Mouse (Mus musculus) lung, adult 2 months (tissue): Measurements from ENCODE around the gene Serpina3b. TPM values are rescaled to one million over a fixed set of nuclear protein-coding genes. Genes with fewer than 3 reads are reported as not detected.
"Not testable (repeated sequence)": the region's sequence is repeated elsewhere in the genome, so short reads cannot be mapped to it uniquely, and the experiment has no call there.

Experiments
- DNase-seq: peaks from one replicate; pipeline ENCODE4 v3.0.0; 2022
- H3K4me1 ChIP-seq: fragments of 200-500 bp; 2 replicates; pipeline ENCODE4 v1.6.1; 2011; ENCODE audit warnings: low read length; ENCODE audit not compliant: control insufficient read depth, insufficient read depth
- H3K4me3 ChIP-seq: fragments of 200-500 bp; replicated peaks from 2 replicates; pipeline ENCODE3; 2011; ENCODE audit warnings: low read depth, mild to moderate bottlenecking, control low read depth, low read length; ENCODE audit errors: extremely low read depth
- CTCF ChIP-seq: fragments of 200-500 bp; IDR thresholded peaks from 2 replicates; pipeline ENCODE4 v1.5.1; 2011; ENCODE audit warnings: mild to moderate bottlenecking, low read length, control low read depth; ENCODE audit not compliant: insufficient read depth
- POLR2A ChIP-seq: fragments of 200-500 bp; IDR thresholded peaks from 2 replicates; pipeline ENCODE4 v1.6.1; 2011; ENCODE audit warnings: low read depth, mild to moderate bottlenecking, control low read depth, low read length, borderline replicate concordance; ENCODE audit errors: extremely low read depth
- WGBS: fragments of 180-500 bp; shearing (Covaris S2); methylation state at CpG from one replicate; pipeline ENCODE4 v1.1.7; 2018; 5-methylcytosine and 5-hydroxymethylcytosine counted together
- polyA plus RNA-seq: library from polyadenylated mRNA; depleted of rRNA; stranded (reverse); fragments of >200 nt; gene quantifications from 2 replicates; pipeline ENCODE4 v1.2.3, GENCODE M21; 2012; rRNA removed

Gene Serpina3b
- polyA plus RNA-seq: 0.15 TPM in 1 of 2 replicates, not detected in the other

DNA sequence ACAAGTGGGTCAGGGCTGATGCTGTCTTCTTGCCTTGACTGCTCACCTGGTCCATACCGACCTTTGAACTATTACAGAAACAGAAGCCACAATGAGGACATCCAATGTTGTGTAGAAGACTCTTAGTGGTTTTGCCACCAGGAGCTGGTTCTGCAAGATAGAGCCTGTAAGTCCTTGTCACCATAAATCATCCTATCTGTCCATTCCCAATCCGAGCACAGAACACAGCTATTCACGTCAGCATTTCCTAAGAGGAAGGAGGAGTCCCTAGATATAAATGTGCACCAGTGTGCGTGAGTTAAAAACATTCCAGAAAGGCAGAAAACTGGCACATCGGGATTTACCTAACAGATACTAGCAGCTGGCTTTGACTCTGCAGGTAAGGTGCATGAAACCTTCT lies at the start of gene Serpina3b:
TSS of gene Serpina3b (plus strand) at position 301 of the 400 bp plus-strand sequence.
- H3K4me3 ChIP-seq: no peak within 1 kb of the TSS
- 67% methylated on average over 5 of the region's 5 CpGs for WGBS
- TF ChIP-seq CTCF (no peak), POLR2A (no peak)
- no peak for DNase-seq
- no peaks in the 10 kb centered on the region for H3K4me1 ChIP-seq

- H3K4me3 ChIP-seq: no peak overlapping the region
- DNase-seq: no peak
- WGBS: 52% methylated on average over 2 of the region's 2 CpGs
- H3K4me1 ChIP-seq: no peaks in the 10 kb centered on the region
- TF ChIP-seq POLR2A (no peak), CTCF (no peak)
These were observed 37.7 kb upstream of the Serpina3b start for GRCm38 (mm10) chr12:104090119-104090518.

- WGBS: 91% methylated on average over 1 of the region's 1 CpGs
- TF ChIP-seq POLR2A: no peak
- no peak for TF ChIP-seq CTCF
- Histone ChIP-seq H3K4me3 (no peak overlapping the region), H3K4me1 (no peaks in the 10 kb centered on the region)
- DNase-seq: no peak
These were observed 36.5 kb upstream of the Serpina3b start for GRCm38 (mm10) chr12:104091303-104091702.

DNA sequence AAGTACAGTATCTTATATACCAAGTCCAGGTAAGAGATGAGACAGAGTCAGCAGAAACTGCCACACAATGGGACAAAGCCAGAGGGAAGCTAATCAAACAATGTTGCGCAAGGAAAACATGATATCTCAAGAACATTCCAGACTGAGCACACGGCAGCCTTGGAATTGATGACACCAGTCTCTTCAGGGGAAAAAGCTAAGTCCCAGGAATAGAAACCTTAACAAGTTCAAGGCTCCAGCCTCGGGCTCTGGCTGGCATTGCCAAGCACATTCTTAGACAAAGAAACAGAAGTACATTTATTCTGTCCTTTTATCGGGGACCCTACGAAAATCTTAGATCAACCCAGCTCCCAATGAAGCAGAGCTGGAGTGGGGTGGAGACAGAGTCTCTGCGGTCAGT lies 27.0 kb upstream of the Serpina3b start, which contains the start of gene Serpina5:
TSS of gene Serpina5 (plus strand) at position 346 of the 400 bp plus-strand sequence.
- Histone ChIP-seq H3K4me1 (no peaks in the 10 kb centered on the region), H3K4me3 (no peak within 1 kb of the TSS)
- 78% methylated on average over 6 of the region's 6 CpGs for WGBS
- TF ChIP-seq CTCF (no peak), POLR2A (no peak)
- DNase-seq: no peak

DNA sequence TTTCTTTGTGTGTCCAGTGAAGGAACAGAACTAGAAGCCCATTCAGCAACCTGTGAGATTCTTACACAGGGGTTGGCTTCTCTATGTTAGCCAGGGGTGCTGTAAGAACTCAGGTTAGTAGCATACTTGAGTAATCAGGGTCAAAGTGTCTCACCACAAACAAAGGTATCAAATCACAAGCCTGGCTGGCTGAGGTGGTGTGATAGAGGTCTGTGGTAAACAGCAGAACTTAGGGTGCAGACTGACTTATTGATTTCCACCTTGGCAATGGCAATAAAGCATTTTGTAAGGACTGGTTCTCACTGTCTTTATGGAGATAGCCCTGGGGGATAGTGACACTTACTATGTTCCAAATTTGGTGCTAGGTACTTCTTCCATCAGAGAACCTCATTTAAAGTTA lies 21.9 kb upstream of the Serpina3b start:
- Histone ChIP-seq H3K4me3 (no peak overlapping the region), H3K4me1 (no peaks in the 10 kb centered on the region)
- TF ChIP-seq CTCF: no peak
- DNase-seq: no peak

GRCm38 (mm10) chr12:104106919-104107318 lies 20.9 kb upstream of the Serpina3b start:
- Histone ChIP-seq H3K4me1 (no peaks in the 10 kb centered on the region), H3K4me3 (no peak overlapping the region)
- no peak for TF ChIP-seq CTCF
- TF ChIP-seq POLR2A: no peak
- DNase-seq: no peak

- TF ChIP-seq CTCF (no peak), POLR2A (no peak)
- 69% methylated on average over 2 of the region's 2 CpGs for WGBS
- H3K4me3 ChIP-seq: no peak overlapping the region
- H3K4me1 ChIP-seq: no peaks in the 10 kb centered on the region
- no peak for DNase-seq
These were observed 19.3 kb upstream of the Serpina3b start for GRCm38 (mm10) chr12:104108507-104108906.

DNA sequence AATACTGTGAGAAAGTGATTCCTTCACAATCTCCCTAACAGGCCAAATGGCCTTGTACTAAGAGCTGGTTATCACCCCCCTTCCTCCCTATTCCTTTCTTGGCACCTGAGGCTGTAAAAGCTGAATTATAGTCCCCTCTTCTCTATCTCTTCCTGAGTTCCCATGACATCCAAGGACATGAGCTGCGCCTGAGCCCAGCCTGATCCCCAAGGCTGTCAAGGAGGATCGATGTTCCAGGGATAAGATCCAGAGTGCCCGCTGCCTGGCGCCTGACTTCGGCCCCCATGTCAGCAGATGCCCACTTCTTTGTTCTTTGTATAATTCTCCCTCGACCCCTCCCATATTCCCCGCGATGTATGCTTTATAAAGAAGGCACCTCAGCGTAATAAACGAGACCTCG lies 15.5 kb upstream of the Serpina3b start, which contains the start of gene Serpina3a:
TSS of gene Serpina3a (plus strand) at position 392 of the 400 bp plus-strand sequence.
- H3K4me1 ChIP-seq, DNase-seq, H3K4me3 ChIP-seq: not testable (repeated sequence)
- WGBS: 83% methylated on average over 11 of the region's 11 CpGs

DNA sequence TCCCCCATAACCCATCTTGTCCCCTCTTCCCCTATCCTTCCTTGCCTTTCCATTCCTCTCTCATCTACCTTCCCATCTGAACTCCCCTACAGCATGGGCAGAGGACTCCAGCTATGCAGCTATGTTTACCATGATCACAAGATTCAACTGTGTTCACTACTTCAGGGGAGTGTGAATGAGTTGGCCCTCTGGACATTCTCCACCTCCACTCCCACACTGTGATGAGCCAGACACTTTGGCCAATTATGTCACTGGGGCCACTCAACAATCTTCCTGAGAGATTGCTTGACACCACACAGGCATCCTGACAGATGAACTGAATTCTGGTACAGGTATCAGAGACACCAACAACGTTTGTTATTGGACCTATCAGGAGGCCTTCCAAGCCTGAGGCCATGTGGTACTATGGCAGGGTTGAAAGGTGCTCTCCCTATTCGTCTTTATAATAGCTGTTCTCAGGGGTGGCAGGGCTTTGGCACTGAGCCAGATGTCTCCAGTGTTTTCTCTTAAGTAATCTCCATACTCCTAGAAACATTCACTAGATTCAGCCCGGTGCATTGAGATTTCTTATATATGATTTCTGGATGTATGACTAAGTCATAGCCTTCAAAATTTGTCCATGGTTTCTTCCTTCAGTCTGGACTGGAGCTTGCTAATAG lies 12.7 kb upstream of the Serpina3b start:
- DNase-seq: no peak

DNA sequence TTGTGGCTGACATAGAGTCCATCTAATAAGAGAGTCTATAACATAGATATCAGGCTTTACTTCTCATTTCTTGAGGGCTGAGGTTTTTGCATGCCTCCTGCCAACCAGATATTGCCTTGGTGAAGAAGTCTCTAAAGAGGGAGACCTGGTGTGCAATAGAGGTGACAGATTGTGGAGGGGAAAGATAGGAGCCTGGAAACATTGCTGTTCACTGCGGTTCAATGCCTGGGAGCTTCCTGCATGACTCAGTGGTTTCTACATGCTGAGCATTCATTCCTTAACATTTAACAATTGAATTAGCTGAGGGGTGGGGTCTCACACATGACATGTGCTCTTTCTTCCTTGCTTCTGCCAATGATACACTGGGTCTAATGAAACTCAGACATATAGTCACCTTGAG lies 4.7 kb upstream of the Serpina3b start:
- TF ChIP-seq POLR2A (no peak), CTCF (no peak)
- 70% methylated on average over 1 of the region's 1 CpGs for WGBS

More for the DNA sequence above, 12.7 kb upstream of the Serpina3b start:
- no peak for TF ChIP-seq POLR2A
- no peak for TF ChIP-seq CTCF
- Histone ChIP-seq H3K4me3 (no peak overlapping the region), H3K4me1 (no peaks in the 10 kb centered on the region)
- 42% methylated on average over 3 of the region's 3 CpGs for whole genome bisulfite sequencing

DNA sequence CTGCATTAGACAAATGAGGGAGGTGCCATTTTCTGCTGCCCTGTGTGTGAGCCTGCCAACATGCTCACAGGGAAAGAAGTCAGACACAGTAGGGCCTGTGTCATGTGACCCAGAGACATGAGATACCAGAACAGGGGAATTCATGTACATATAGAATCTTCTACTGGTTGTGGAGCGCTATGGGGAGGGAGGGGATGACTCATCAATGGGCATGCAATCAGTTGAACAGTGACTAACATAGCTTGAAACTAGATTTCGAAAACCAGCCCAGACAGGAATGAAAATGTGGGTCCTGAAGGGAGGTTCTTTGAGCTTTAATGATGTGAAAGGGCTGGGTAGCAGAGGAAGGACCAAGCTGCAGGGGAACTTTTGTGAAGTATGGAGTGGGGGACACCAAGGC lies 3.8 kb upstream of the Serpina3b start:
- H3K4me3 ChIP-seq: no peak overlapping the region
- DNase-seq: no peak
- H3K4me1 ChIP-seq: no peaks in the 10 kb centered on the region
- TF ChIP-seq POLR2A: no peak
- TF ChIP-seq CTCF: no peak
- WGBS: 69% methylated on average over 2 of the region's 2 CpGs

More for the DNA sequence above, 4.7 kb upstream of the Serpina3b start:
- no peak overlapping the region for H3K4me3 ChIP-seq
- H3K4me1 ChIP-seq: no peaks in the 10 kb centered on the region
- DNase-seq: no peak
